Mouse (Mus musculus) midbrain, embryonic 16.5 days (tissue): Measurements from ENCODE around the gene Mycn. TPM values are rescaled to one million over a fixed set of nuclear protein-coding genes. Genes with fewer than 3 reads are reported as not detected.

ENCODE experiments used
- ATAC-seq: fragments of 200-750 bp; cut with Nextera tagmentation; 2 replicates; pipeline ENCODE4 v1.8.0; 2017; ENCODE audit warnings: moderate TSS enrichment
- H3K27ac ChIP-seq: fragments of 300-500 bp; sonication (generic); 2 replicates; pipeline ENCODE4 v1.5.1; 2014; ENCODE audit warnings: mild to moderate bottlenecking, low read length, mixed read lengths
- H3K27me3 ChIP-seq: fragments of 300-500 bp; sonication (generic); 2 replicates; pipeline ENCODE4 v1.6.1; 2014; ENCODE audit warnings: low read depth, low read length, mixed read lengths; ENCODE audit not compliant: control insufficient read depth, insufficient read depth
- H3K36me3 ChIP-seq: fragments of 300-500 bp; sonication (generic); 2 replicates; pipeline ENCODE4 v1.6.1; 2014; ENCODE audit warnings: mild to moderate bottlenecking, low read length, moderate library complexity, mixed read lengths; ENCODE audit not compliant: control insufficient read depth, insufficient read depth
- H3K4me1 ChIP-seq: fragments of 300-500 bp; sonication (generic); 2 replicates; pipeline ENCODE4 v1.6.1; 2014; ENCODE audit warnings: mild to moderate bottlenecking, low read length, mixed read lengths; ENCODE audit not compliant: control insufficient read depth, insufficient read depth
- H3K4me2 ChIP-seq: fragments of 300-500 bp; sonication (generic); 2 replicates; pipeline ENCODE4 v1.6.1; 2014; ENCODE audit warnings: mild to moderate bottlenecking, low read length, mixed read lengths
- H3K4me3 ChIP-seq: fragments of 300-500 bp; sonication (generic); 2 replicates; pipeline ENCODE4 v1.5.1; 2014; ENCODE audit warnings: low read depth, mild to moderate bottlenecking, low read length, moderate library complexity, mixed read lengths
- H3K9ac ChIP-seq: fragments of 300-500 bp; sonication (generic); 2 replicates; pipeline ENCODE4 v1.6.1; 2014; ENCODE audit warnings: low read depth, low read length, mixed read lengths
- H3K9me3 ChIP-seq: fragments of 300-500 bp; sonication (generic); replicated peaks from 2 replicates; pipeline ENCODE4 v1.6.1; 2014; ENCODE audit warnings: mild to moderate bottlenecking, low read length, mixed read lengths; ENCODE audit not compliant: control insufficient read depth, poor library complexity, severe bottlenecking
- WGBS: fragments of 180-500 bp; shearing (Covaris S2); extraction: QIAGEN DNeasy Blood & Tissue Kit; methylation state at CpG from one replicate; pipeline ENCODE4 v1.1.7; 2014; 5-methylcytosine and 5-hydroxymethylcytosine counted together
- polyA plus RNA-seq: library from polyadenylated mRNA; unstranded; fragments of >200 nt; fragmentation: Nextera tagmentation; extraction: Ambion mirVana; gene quantifications from 2 replicates; pipeline ENCODE4 v1.2.1, GENCODE M21; 2015

Gene Mycn
- polyA plus RNA-seq, 1 experiment from 2014 or later = 56.2 TPM

- Histone ChIP-seq H3K27me3 (no peaks in the 10 kb centered on the region), H3K9me3 (no peaks in the 10 kb centered on the region), H3K4me1 (peaks cover 15% of the 10 kb centered on the region), H3K4me2 (no peak overlapping the region), H3K9ac (no peak overlapping the region), H3K27ac (no peak overlapping the region), H3K4me3 (no peak overlapping the region), H3K36me3 (no peaks in the 10 kb centered on the region)
- WGBS = 35% methylated on average over 16 of the region's 16 CpGs
- ATAC-seq = no peak
Measured at GRCm38 (mm10) chr12:12909631-12910277, 32.0 kb downstream of the Mycn start.

GRCm38 (mm10) chr12:12906771-12907170 lies 34.9 kb downstream of the Mycn start:
- Histone ChIP-seq H3K36me3 (no peaks in the 10 kb centered on the region), H3K27me3 (no peaks in the 10 kb centered on the region), H3K9me3 (no peaks in the 10 kb centered on the region), H3K9ac (no peak overlapping the region), H3K4me3 (no peak overlapping the region), H3K27ac (no peak overlapping the region), H3K4me1 (peaks cover 23% of the 10 kb centered on the region), H3K4me2 (no peak overlapping the region)
- no peak for ATAC-seq
- WGBS = 46% methylated on average over 6 of the region's 6 CpGs

GRCm38 (mm10) chr12:12906321-12906720 lies 35.4 kb downstream of the Mycn start:
- Histone ChIP-seq H3K4me1 (peaks cover 23% of the 10 kb centered on the region), H3K4me3 (no peak overlapping the region), H3K27me3 (no peaks in the 10 kb centered on the region), H3K27ac (no peak overlapping the region), H3K4me2 (no peak overlapping the region), H3K36me3 (no peaks in the 10 kb centered on the region), H3K9me3 (no peaks in the 10 kb centered on the region), H3K9ac (no peak overlapping the region)
- WGBS = 50% methylated on average over 8 of the region's 8 CpGs
- ATAC-seq = no peak

- Histone ChIP-seq H3K4me3 (no peak overlapping the region), H3K27ac (peak overlapping the region; percentile 86), H3K36me3 (no peaks in the 10 kb centered on the region), H3K4me2 (peak overlapping the region; percentile 44), H3K27me3 (no peaks in the 10 kb centered on the region), H3K9me3 (no peaks in the 10 kb centered on the region), H3K4me1 (peaks cover 23% of the 10 kb centered on the region), H3K9ac (peak overlapping the region; percentile 39)
- WGBS = 16% methylated on average over 6 of the region's 6 CpGs
- ATAC-seq = peak; percentile 20
Measured at GRCm38 (mm10) chr12:12905117-12905516, 36.6 kb downstream of the Mycn start.

GRCm38 (mm10) chr12:12904512-12904953 lies 37.2 kb downstream of the Mycn start:
- no peaks in the 10 kb centered on the region for H3K9me3 ChIP-seq
- H3K9ac ChIP-seq = peak overlapping the region; percentile 53
- H3K4me1 ChIP-seq = peaks cover 21% of the 10 kb centered on the region
- H3K27me3 ChIP-seq = no peaks in the 10 kb centered on the region
- peak overlapping the region; percentile 44 for H3K4me2 ChIP-seq
- H3K36me3 ChIP-seq = no peaks in the 10 kb centered on the region
- H3K27ac ChIP-seq = peak overlapping the region; percentile 86
- ATAC-seq = peak; percentile 98
- H3K4me3 ChIP-seq = peak overlapping the region; percentile 10; the same call in 1 of the 2 replicates
- WGBS = 3% methylated on average over 23 of the region's 23 CpGs

- H3K4me1 ChIP-seq = peaks cover 18% of the 10 kb centered on the region
- WGBS = 18% methylated on average over 1 of the region's 1 CpGs
- no peaks in the 10 kb centered on the region for H3K36me3 ChIP-seq
- H3K27ac ChIP-seq = peak overlapping the region; percentile 86
- peak overlapping the region; percentile 53 for H3K9ac ChIP-seq
- peak overlapping the region; percentile 44 for H3K4me2 ChIP-seq
- no peaks in the 10 kb centered on the region for H3K9me3 ChIP-seq
- ATAC-seq = peak; percentile 40; the same call in 1 of the 2 replicates
- H3K27me3 ChIP-seq = no peaks in the 10 kb centered on the region
- H3K4me3 ChIP-seq = no peak overlapping the region
Measured at GRCm38 (mm10) chr12:12904086-12904485, 37.6 kb downstream of the Mycn start.

GRCm38 (mm10) chr12:12902403-12902802 lies 39.3 kb downstream of the Mycn start:
- Histone ChIP-seq H3K9me3 (no peaks in the 10 kb centered on the region), H3K36me3 (no peaks in the 10 kb centered on the region), H3K9ac (no peak overlapping the region), H3K4me1 (peaks cover 18% of the 10 kb centered on the region), H3K27ac (no peak overlapping the region), H3K27me3 (no peaks in the 10 kb centered on the region), H3K4me2 (no peak overlapping the region), H3K4me3 (no peak overlapping the region)
- ATAC-seq = no peak
- 82% methylated on average over 1 of the region's 1 CpGs for WGBS

- Histone ChIP-seq H3K36me3 (no peaks in the 10 kb centered on the region), H3K9ac (no peak overlapping the region), H3K4me1 (no peaks in the 10 kb centered on the region), H3K9me3 (no peaks in the 10 kb centered on the region), H3K27me3 (no peaks in the 10 kb centered on the region), H3K4me2 (no peak overlapping the region), H3K4me3 (no peak overlapping the region), H3K27ac (no peak overlapping the region)
- ATAC-seq = no peak
- 55% methylated on average over 2 of the region's 2 CpGs for WGBS
Measured at GRCm38 (mm10) chr12:12898356-12899126, 43.2 kb downstream of the Mycn start.

GRCm38 (mm10) chr12:12893986-12894385 lies 47.7 kb downstream of the Mycn start:
- Histone ChIP-seq H3K9me3 (no peaks in the 10 kb centered on the region), H3K27ac (no peak overlapping the region), H3K4me1 (no peaks in the 10 kb centered on the region), H3K4me2 (no peak overlapping the region), H3K9ac (no peak overlapping the region), H3K4me3 (no peak overlapping the region), H3K36me3 (no peaks in the 10 kb centered on the region), H3K27me3 (no peaks in the 10 kb centered on the region)
- 93% methylated on average over 8 of the region's 8 CpGs for WGBS
- ATAC-seq = no peak
